Mouse (Mus musculus) megakaryocyte-erythroid progenitor cell, adult 5-6 weeks (primary cell): ENCODE data around the gene Best2. TPM values are rescaled to one million over a fixed set of nuclear protein-coding genes. Genes with fewer than 3 reads are reported as not detected.

ENCODE experiments used
- ATAC-seq: replicated peaks from 2 replicates; pipeline ENCODE4 v1.8.0; 2016; ENCODE audit warnings: mild to moderate bottlenecking, inconsistent platforms; ENCODE audit not compliant: severe bottlenecking, poor library complexity, low FRiP score, low TSS enrichment
- total RNA-seq, 2 experiments: library from RNA; stranded (forward) in 1 of 2; stranded (reverse) in 1 of 2; fragments of 200-1000, 215-1000 nt in 1 of 2; fragments of >200 nt in 1 of 2; fragmentation: Nextera tagmentation in 1 of 2; gene quantifications; 2 replicates each; pipeline ENCODE4 v1.2.3; 2014 to 2017

Gene Best2
- total RNA-seq, 2 experiments from 2014 or later = not detected

- no peak for ATAC-seq
Observed at GRCm38 (mm10) chr8:84973079-84973478, 41.3 kb downstream of the Best2 start.

GRCm38 (mm10) chr8:84970913-84971312 lies 43.4 kb downstream of the Best2 start:
- ATAC-seq = peak; percentile 64

GRCm38 (mm10) chr8:84970135-84970790 lies 44.1 kb downstream of the Best2 start:
- no peak for ATAC-seq

GRCm38 (mm10) chr8:84969241-84970134 lies 44.8 kb downstream of the Best2 start, which contains the start of the genes Gm49661, Prdx2 and Rnaseh2a:
Gene Gm49661, minus strand, starts transcription at chr8:84969433.
Gene Prdx2, plus strand, starts transcription at chr8:84969587.
Gene Rnaseh2a, minus strand, starts transcription at chr8:84969767.
- ATAC-seq = peak; percentile 31

- no peak for ATAC-seq
Observed at GRCm38 (mm10) chr8:84968650-84969049, 45.7 kb downstream of the Best2 start.

GRCm38 (mm10) chr8:84967532-84968304 lies 46.6 kb downstream of the Best2 start:
- no peak for ATAC-seq

GRCm38 (mm10) chr8:84966603-84967002 lies 47.7 kb downstream of the Best2 start:
- ATAC-seq = no peak

GRCm38 (mm10) chr8:84965731-84966291 lies 48.5 kb downstream of the Best2 start:
- ATAC-seq = peak; percentile 80

- no peak for ATAC-seq
Observed at GRCm38 (mm10) chr8:84963952-84964351, 50.4 kb downstream of the Best2 start.

GRCm38 (mm10) chr8:84959811-84960210 lies 54.5 kb downstream of the Best2 start:
- no peak for ATAC-seq

Other genes starting within 250 kb of the Best2 start
- gene Nfix, start 214.2 kb downstream of the Best2 start, total RNA-seq (2014; fragmentation: Nextera tagmentation) = 73.4 and 79.7 TPM in 2 replicates
- gene Nfix, start 214.2 kb downstream of the Best2 start, total RNA-seq (2017) = 13.3 and 26.0 TPM in 2 replicates
- 4.7 TPM in 2 replicates for gene Dand5, start 191.7 kb downstream of the Best2 start, total RNA-seq (2014; fragmentation: Nextera tagmentation)
- gene Dand5, start 191.7 kb downstream of the Best2 start, total RNA-seq (2017) = 3.5 and 3.7 TPM in 2 replicates
- 28.3 and 31.1 TPM in 2 replicates for gene Gadd45gip1, start 183.0 kb downstream of the Best2 start, total RNA-seq (2014; fragmentation: Nextera tagmentation)
- 53.1 and 61.8 TPM in 2 replicates for gene Gadd45gip1, start 183.0 kb downstream of the Best2 start, total RNA-seq (2017)
- gene Rad23a, start 173.9 kb downstream of the Best2 start, total RNA-seq (2014; fragmentation: Nextera tagmentation) = 94.8 and 151 TPM in 2 replicates
- 38.4 and 43.7 TPM in 2 replicates for gene Rad23a, start 173.9 kb downstream of the Best2 start, total RNA-seq (2017)
- 286 and 320 TPM in 2 replicates for gene Calr, start 167.6 kb downstream of the Best2 start, total RNA-seq (2014; fragmentation: Nextera tagmentation)
- gene Calr, start 167.6 kb downstream of the Best2 start, total RNA-seq (2017) = 1,361 and 1,527 TPM in 2 replicates
- 101 and 104 TPM in 2 replicates for gene Farsa, start 157.5 kb downstream of the Best2 start, total RNA-seq (2014; fragmentation: Nextera tagmentation)
- gene Farsa, start 157.5 kb downstream of the Best2 start, total RNA-seq (2017) = 151 and 153 TPM in 2 replicates
- 101 and 135 TPM in 2 replicates for gene Syce2, start 142.4 kb downstream of the Best2 start, total RNA-seq (2014; fragmentation: Nextera tagmentation)
- gene Syce2, start 142.4 kb downstream of the Best2 start, total RNA-seq (2017) = 98.9 and 102 TPM in 2 replicates
- gene Gcdh, start 120.6 kb downstream of the Best2 start, total RNA-seq (2014; fragmentation: Nextera tagmentation) = 34.7 and 51.0 TPM in 2 replicates
- gene Gcdh, start 120.6 kb downstream of the Best2 start, total RNA-seq (2017) = 37.0 and 42.9 TPM in 2 replicates
- 193 and 197 TPM in 2 replicates for gene Klf1, start 112.6 kb downstream of the Best2 start, total RNA-seq (2014; fragmentation: Nextera tagmentation)
- gene Klf1, start 112.6 kb downstream of the Best2 start, total RNA-seq (2017) = 162 and 228 TPM in 2 replicates
- 29.1 and 38.8 TPM in 2 replicates for gene Dnase2a, start 106.0 kb downstream of the Best2 start, total RNA-seq (2014; fragmentation: Nextera tagmentation)
- 26.7 and 42.2 TPM in 2 replicates for gene Dnase2a, start 106.0 kb downstream of the Best2 start, total RNA-seq (2017)
- gene Mast1, start 77.2 kb downstream of the Best2 start, total RNA-seq (2014; fragmentation: Nextera tagmentation) = 0.45 TPM in 1 of 2 replicates, not detected in the other
- 0.42 TPM in 1 of 2 replicates, not detected in the other for gene Mast1, start 77.2 kb downstream of the Best2 start, total RNA-seq (2017)
- not detected in 2 replicates for gene Rtbdn, start 67.5 kb downstream of the Best2 start, total RNA-seq (2014; fragmentation: Nextera tagmentation)
- not detected in 2 replicates for gene Rtbdn, start 67.5 kb downstream of the Best2 start, total RNA-seq (2017)
- not detected in 2 replicates for gene Gm49661, start 45.1 kb downstream of the Best2 start, total RNA-seq (2014; fragmentation: Nextera tagmentation)
- gene Gm49661, start 45.1 kb downstream of the Best2 start, total RNA-seq (2017) = not detected in 2 replicates
- gene Prdx2, start 44.9 kb downstream of the Best2 start, total RNA-seq (2014; fragmentation: Nextera tagmentation) = 898 and 1,004 TPM in 2 replicates
- gene Prdx2, start 44.9 kb downstream of the Best2 start, total RNA-seq (2017) = 1,011 and 1,021 TPM in 2 replicates
- 198 and 202 TPM in 2 replicates for gene Rnaseh2a, start 44.8 kb downstream of the Best2 start, total RNA-seq (2014; fragmentation: Nextera tagmentation)
- gene Rnaseh2a, start 44.8 kb downstream of the Best2 start, total RNA-seq (2017) = 119 and 151 TPM in 2 replicates
- 4.1 and 8.0 TPM in 2 replicates for gene Junb, start 35.8 kb downstream of the Best2 start, total RNA-seq (2014; fragmentation: Nextera tagmentation)
- gene Junb, start 35.8 kb downstream of the Best2 start, total RNA-seq (2017) = 57.8 and 74.2 TPM in 2 replicates
- gene Hook2, start 23.9 kb downstream of the Best2 start, total RNA-seq (2014; fragmentation: Nextera tagmentation) = 7.7 and 9.6 TPM in 2 replicates
- gene Hook2, start 23.9 kb downstream of the Best2 start, total RNA-seq (2017) = 11.0 and 19.9 TPM in 2 replicates
- gene Asna1, start 10.8 kb upstream of the Best2 start, total RNA-seq (2014; fragmentation: Nextera tagmentation) = 77.3 and 82.3 TPM in 2 replicates
- gene Asna1, start 10.8 kb upstream of the Best2 start, total RNA-seq (2017) = 48.6 and 73.5 TPM in 2 replicates
- gene Trir, start 12.3 kb upstream of the Best2 start, total RNA-seq (2014; fragmentation: Nextera tagmentation) = 137 and 159 TPM in 2 replicates
- 342 and 455 TPM in 2 replicates for gene Trir, start 12.3 kb upstream of the Best2 start, total RNA-seq (2017)
- 42.2 and 68.5 TPM in 2 replicates for gene Tnpo2, start 22.4 kb upstream of the Best2 start, total RNA-seq (2014; fragmentation: Nextera tagmentation)
- gene Tnpo2, start 22.4 kb upstream of the Best2 start, total RNA-seq (2017) = 20.3 and 28.3 TPM in 2 replicates
- 11.0 and 21.1 TPM in 2 replicates for gene Fbxw9, start 45.5 kb upstream of the Best2 start, total RNA-seq (2014; fragmentation: Nextera tagmentation)
- gene Fbxw9, start 45.5 kb upstream of the Best2 start, total RNA-seq (2017) = 1.4 and 5.8 TPM in 2 replicates
- not detected in 2 replicates for gene Gm5741, start 53.5 kb upstream of the Best2 start, total RNA-seq (2014; fragmentation: Nextera tagmentation)
- not detected in 2 replicates for gene Gm5741, start 53.5 kb upstream of the Best2 start, total RNA-seq (2017)
- gene Dhps, start 57.2 kb upstream of the Best2 start, total RNA-seq (2014; fragmentation: Nextera tagmentation) = 69.1 and 99.2 TPM in 2 replicates
- 15.0 and 17.6 TPM in 2 replicates for gene Dhps, start 57.2 kb upstream of the Best2 start, total RNA-seq (2017)
- 172 and 250 TPM in 2 replicates for gene Wdr83os, start 66.2 kb upstream of the Best2 start, total RNA-seq (2014; fragmentation: Nextera tagmentation)
- gene Wdr83os, start 66.2 kb upstream of the Best2 start, total RNA-seq (2017) = 40.4 and 61.3 TPM in 2 replicates
- gene Wdr83, start 66.8 kb upstream of the Best2 start, total RNA-seq (2014; fragmentation: Nextera tagmentation) = 50.1 and 102 TPM in 2 replicates
- gene Wdr83, start 66.8 kb upstream of the Best2 start, total RNA-seq (2017) = 23.1 and 25.2 TPM in 2 replicates
- 30.8 and 30.9 TPM in 2 replicates for gene Man2b1, start 68.7 kb upstream of the Best2 start, total RNA-seq (2014; fragmentation: Nextera tagmentation)
- 9.8 and 13.8 TPM in 2 replicates for gene Man2b1, start 68.7 kb upstream of the Best2 start, total RNA-seq (2017)
- gene Zfp791, start 108.6 kb upstream of the Best2 start, total RNA-seq (2014; fragmentation: Nextera tagmentation) = not detected in 2 replicates
- not detected in 2 replicates for gene Zfp791, start 108.6 kb upstream of the Best2 start, total RNA-seq (2017)
- gene Cks1brt, start 137.4 kb upstream of the Best2 start, total RNA-seq (2014; fragmentation: Nextera tagmentation) = not detected in 2 replicates
- not detected in 2 replicates for gene Cks1brt, start 137.4 kb upstream of the Best2 start, total RNA-seq (2017)
- not detected in 2 replicates for gene Olfr371, start 211.5 kb upstream of the Best2 start, total RNA-seq (2014; fragmentation: Nextera tagmentation)
- gene Olfr371, start 211.5 kb upstream of the Best2 start, total RNA-seq (2017) = not detected in 2 replicates